Mouse (Mus musculus) naive thymus-derived CD4-positive, alpha-beta T cell, adult 2 months (primary cell): ENCODE measurements around the gene Ppan.

Experiments used
- DNase-seq: peaks from one replicate; pipeline ENCODE4 v3.0.0-alpha.2; 2011; ENCODE audit warnings: low read depth

The Ppan gene

GRCm38 (mm10) chr9:20879097-20879792 is 8.7 kb upstream of the Ppan start, which contains the start of gene Angptl6:
Gene Angptl6, minus strand, starts transcription at chr9:20879727.
- DNase-seq: no peak

- no peak for DNase-seq
These were observed 1.4 kb upstream of the Ppan start for GRCm38 (mm10) chr9:20886563-20886962.

GRCm38 (mm10) chr9:20887191-20887590 is 784 bp upstream of the Ppan start:
- no peak for DNase-seq

- DNase-seq: no peak
These were observed 401 bp downstream of the Ppan start for GRCm38 (mm10) chr9:20888386-20888765.

GRCm38 (mm10) chr9:20889185-20890141 is 1.5 kb downstream of the Ppan start:
- DNase-seq: no peak

GRCm38 (mm10) chr9:20890411-20890810 is 2.4 kb downstream of the Ppan start:
- no peak for DNase-seq

GRCm38 (mm10) chr9:20891339-20892103 is 3.5 kb downstream of the Ppan start:
- DNase-seq: no peak

- no peak for DNase-seq
These were observed 4.2 kb downstream of the Ppan start for GRCm38 (mm10) chr9:20892104-20892653.

GRCm38 (mm10) chr9:20893069-20893468 is 5.1 kb downstream of the Ppan start:
- no peak for DNase-seq

- no peak for DNase-seq
These were observed 5.8 kb downstream of the Ppan start for GRCm38 (mm10) chr9:20893590-20894343.

- no peak for DNase-seq
These were observed 6.7 kb downstream of the Ppan start for GRCm38 (mm10) chr9:20894629-20895028.

- DNase-seq: no peak
These were observed 7.4 kb downstream of the Ppan start for GRCm38 (mm10) chr9:20895382-20895781.

GRCm38 (mm10) chr9:20897736-20898510 is 9.9 kb downstream of the Ppan start:
- peak; percentile 22 for DNase-seq

- DNase-seq: peak; percentile 91
These were observed 10.6 kb downstream of the Ppan start, which contains the start of gene Eif3g for GRCm38 (mm10) chr9:20898511-20899073. Gene Eif3g, minus strand, starts transcription at chr9:20898623.

GRCm38 (mm10) chr9:20901466-20902173 is 13.6 kb downstream of the Ppan start:
- peak; percentile 83 for DNase-seq

GRCm38 (mm10) chr9:20902174-20902491 is 14.2 kb downstream of the Ppan start:
- DNase-seq: no peak

GRCm38 (mm10) chr9:20909948-20910347 is 22.0 kb downstream of the Ppan start:
- no peak for DNase-seq

- peak; percentile 70 for DNase-seq
These were observed 28.2 kb downstream of the Ppan start for GRCm38 (mm10) chr9:20916160-20916559.

- DNase-seq: no peak
These were observed 35.3 kb downstream of the Ppan start for GRCm38 (mm10) chr9:20923258-20923657.
